Mouse (Mus musculus) ovary, postnatal 10 days (tissue): Measurements from ENCODE around the gene Ccdc74a.

Source experiments
- DNase-seq: peaks from one replicate; pipeline ENCODE4 v3.0.0; 2022; ENCODE audit warnings: low spot score

Ccdc74a gene

DNA sequence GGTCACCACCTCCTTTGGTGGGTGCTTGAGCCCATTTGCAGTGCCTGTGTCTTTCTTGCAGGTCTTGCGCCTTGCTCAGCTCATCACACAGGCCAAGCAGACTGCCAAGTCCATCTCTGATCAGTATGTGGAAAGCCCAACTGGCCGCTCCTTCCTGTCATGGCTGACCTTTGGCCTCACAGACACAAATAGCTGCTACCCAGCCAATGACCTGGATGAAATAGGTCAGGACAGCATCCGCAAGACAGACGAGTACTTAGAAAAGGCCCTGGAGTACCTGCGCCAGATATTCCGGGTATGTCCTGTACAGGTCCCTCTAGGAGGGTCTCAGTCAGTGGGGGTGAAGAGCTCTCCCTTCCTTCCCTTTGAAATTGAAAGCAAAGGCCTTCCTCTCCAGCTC lies 5.0 kb upstream of the Ccdc74a start:
- DNase-seq, result no peak

DNA sequence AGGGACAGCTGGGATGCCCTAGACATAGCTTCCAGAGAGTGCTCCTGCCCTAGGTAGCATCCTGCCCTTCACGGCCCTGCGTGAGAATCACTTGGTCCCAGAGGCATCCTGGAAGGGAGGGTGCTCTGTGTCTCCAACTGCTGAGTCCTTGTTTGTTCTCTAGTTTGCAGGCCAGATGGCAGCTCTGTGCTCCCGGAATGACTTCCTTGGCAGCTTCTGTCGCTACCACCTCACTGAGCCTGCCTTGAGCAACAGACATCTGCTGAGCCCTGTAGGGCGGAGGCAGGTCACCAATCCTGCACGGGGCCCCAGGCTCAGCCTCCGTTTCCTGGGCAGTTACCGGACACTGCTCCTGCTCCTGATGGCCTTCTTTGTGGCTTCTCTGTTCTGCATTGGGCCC lies 4.0 kb upstream of the Ccdc74a start:
- no peak for DNase-seq

DNA sequence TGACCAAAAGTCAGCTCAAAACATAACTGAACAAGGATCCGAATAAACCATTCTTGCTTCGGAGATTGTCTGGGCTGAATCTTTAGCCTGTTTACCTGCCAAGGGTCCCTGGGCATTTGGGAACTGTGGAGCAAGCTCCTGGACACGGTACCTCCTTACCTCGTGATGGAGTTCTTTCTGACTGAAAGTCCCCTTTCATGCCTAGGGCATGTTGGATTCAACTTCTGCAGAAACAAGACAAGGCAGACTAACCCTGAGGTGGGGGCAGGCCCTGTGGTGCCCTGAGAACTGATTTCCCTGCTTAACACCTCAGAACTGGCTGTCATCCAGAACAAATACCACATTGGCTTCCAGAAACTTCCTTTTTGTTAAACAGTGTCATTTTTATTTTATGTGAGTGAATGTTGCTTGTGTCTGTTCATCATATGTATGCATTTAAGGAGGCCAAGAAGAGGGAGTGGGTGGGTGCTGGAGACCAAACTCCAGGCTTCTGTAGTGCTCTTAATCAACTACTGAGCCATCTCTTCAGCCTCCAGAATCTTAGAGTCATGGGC lies 2.8 kb upstream of the Ccdc74a start:
- no peak for DNase-seq

DNA sequence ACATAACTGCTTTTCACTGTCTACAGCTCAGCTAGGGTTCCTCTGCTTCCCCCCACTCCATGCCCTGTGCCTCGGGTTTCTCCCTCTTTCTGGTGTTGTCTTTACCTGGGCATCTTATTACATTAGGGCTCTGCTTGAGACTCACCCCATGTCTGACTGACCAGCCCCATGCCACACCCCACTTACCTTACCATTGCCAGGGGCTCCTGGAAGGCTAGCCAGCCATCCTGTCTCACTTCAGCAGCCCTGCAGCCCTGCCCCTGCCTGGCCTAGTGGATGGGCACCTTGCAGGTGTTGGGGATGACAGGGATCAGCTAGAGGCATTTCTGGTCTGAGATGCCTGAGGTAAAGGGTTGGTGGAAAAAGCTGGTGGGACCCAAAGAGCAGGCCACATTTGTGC lies 886 bp downstream of the Ccdc74a start:
- DNase-seq, result no peak

DNA sequence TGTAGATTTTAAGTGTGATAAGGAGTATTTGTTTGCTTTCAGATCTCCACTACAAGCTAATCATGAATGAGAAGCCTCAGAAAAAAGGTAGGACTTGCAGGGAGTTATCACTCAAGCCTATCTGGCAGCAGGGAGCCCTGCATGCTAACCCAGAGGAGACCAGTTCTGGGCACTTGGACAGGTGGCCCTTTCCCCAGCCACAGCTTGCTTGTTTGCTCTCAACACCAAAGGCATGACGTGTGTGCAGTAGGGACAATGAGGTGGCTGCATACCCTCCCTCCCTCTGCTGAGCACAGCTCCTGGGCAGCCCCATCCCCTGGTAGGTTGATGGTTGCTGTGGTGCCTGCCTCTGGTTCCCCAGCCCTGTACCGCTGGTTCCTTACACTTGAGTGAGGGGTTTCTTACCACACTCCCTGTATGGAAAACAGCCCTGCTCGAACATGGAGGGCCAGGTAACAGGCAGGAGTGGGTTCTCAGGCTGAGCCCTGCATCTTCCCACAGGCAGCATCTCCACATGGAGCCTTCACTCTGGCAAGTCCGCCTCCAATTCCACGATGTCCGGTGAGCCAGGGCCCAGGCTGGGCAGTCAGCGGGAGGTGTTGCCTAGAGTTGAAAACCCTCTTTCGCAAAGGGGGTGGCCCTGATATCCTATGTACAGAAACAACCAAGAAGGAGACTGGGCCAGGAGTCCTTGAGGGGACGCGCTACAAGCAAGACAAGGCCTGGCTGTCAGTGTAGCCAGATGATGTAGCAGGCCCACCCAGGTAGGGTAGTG lies 1.5 kb downstream of the Ccdc74a start:
- DNase-seq, result no peak

DNA sequence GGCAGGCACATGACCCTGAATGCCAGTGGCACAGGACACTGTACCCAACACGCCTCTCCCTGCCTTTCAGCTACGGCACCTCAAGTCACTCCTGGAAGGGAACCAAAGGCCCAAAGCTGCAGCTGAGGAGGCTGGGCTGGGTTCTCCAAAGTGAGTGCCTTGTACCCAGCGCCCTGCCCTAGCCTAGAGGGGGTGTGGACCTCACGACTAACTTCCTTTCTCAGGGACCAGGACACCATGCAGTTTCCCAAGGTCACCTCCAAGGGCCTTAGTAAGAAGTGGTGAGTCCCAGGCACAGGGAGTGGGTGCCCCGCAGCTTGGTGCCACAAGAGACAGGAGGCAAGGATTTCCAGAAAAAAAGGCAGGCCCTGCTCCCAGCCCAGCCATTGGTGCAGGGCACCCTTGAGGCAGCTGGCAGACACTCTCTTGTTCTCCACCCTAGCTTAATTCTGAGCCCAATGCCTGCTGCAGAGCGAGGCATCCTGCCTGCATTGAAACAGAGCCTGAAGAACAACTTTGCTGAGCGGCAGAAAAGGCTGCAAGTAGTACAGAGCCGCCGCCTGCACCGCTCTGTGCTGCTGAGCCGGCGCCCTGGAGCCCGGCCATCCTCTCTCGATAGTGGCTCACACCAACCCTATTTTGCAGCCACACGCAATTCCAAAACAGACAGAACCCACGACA lies 3.8 kb downstream of the Ccdc74a start:
- DNase-seq, result no peak

DNA sequence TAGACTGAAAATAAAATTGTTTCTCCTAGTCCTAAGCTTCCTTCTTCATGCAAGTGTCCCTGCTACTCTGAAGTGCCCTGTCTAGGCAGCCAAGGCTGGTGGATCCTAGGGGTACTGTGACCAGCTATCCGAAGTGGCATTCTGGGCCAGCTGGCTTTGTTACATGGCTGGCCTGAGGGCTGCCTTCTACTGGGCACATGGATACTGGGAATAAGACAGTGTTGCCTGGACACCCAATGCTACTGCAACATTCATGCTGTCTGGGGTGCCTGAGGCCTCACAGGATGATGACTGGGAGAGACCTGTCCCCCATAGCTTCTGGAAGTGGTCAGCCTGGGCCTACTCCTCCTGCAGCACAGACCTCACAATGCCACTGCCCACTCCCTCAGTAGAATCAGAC lies 4.4 kb downstream of the Ccdc74a start:
- DNase-seq, result no peak

DNA sequence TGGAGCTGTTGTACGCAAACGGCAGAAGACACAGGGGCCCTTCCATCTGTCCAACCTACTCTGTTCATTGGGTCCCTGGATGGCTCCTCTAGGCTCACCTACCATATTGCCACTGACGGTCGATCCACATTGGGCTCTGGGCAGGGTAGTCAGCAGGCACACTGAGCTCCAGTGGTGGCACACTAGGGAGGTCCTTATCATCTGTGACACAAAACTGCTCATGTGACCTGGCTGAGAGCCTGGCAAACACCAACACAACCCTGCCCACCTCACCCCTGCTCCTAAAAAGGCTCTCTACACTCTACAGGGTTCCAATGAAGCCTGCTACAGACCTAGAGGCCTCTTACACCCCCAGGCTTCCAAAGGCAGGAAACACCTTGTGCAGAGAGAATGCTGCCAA lies 6.3 kb downstream of the Ccdc74a start:
- no peak for DNase-seq

DNA sequence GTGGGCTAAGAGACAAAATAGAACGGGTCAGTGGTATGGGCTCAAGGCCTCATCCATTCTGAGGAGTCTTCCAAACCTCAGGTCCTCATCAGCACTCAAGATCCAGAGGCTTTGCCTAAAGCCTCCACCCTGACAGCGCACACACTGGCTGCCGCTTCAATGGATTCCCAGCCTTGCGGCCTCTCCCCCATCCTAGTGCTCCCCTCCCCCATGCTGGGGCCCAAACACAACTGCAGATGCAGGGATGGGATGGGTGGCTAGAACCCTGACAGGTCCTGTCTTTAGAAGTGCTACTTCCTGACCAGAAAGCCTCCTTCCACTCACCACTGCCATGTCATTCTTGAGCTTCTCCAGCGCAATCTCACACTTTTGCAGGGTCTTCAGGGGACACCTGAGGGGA lies 7.3 kb downstream of the Ccdc74a start:
- DNase-seq, result no peak

DNA sequence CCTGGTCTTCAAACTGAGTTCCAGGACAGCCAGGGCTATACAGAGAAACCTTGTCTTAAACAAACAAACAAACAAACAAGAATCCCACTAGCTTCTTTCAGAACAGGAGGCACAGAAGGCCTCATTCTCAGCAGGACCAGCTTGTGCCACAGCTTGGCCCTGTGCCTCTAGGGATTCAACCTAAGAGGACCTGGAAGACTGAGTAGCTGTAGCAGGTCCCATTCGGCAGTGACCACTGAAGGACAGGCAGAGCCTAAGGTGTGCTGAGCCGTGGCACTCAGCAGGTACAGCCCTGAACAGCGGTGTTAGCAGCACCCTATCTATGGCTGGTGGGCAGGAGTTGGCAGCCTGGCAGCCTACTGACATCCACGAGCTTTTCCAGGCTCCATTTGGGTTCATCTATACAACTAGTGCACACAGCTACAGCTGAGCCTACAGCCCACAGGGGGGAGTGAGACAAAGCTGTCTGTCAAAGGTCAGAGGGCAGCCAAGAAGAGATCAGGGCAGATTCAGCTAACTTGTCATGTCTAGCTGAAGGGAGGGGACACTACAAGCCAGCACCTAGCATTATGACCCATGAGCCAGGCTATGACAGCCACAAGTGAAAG lies 8.0 kb downstream of the Ccdc74a start:
- DNase-seq, result no peak

DNA sequence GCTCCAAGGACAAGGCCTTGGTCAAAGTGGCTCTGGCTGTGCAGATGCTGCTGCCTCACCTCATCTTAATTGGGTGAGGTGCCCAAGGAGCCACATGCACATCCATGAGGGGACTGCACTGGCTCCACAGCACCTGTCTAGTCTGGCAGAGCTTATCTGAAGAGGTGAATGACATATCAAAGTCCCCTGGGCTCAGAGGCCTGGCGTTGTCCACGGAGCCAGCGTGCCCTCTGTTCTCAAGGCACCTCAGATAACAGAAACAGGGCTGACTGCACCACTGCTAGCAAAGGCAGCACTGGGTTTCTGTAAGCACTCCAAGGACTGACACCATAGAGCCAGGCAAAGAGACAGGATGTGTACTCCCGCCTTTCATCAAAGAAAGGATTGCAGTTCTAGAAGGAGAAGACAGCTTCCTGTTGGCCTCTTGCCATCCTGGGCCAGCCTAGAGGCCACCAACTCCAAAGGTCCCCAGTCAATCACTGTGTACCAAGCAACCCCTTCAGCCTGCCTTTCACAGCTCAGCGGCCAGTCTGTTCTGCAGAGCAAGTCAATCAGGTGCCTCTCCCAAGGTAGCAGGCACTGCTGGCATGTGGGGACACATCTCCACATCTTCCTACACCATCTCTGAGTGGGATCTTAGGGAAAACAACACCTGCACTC lies 10.1 kb downstream of the Ccdc74a start:
- DNase-seq, result no peak

DNA sequence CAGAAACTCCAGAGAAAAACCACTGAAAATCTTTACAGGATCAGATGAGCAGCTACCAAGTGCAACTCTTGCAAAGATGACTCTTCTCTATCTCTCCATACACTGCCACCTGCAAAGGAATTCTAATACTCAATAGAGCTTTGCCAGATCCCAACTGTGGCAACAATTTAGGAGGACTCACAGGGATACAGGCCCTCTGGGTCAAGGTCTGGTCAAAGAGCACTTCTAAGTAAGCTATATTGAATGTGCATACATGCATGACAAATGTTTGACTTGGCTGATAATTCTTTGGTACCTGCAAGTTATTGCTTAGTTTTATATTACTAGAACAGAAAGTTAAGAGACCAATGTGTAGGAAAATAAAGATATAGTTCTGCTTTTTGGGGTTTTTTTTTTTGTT lies 19.3 kb downstream of the Ccdc74a start:
- no peak for DNase-seq

DNA sequence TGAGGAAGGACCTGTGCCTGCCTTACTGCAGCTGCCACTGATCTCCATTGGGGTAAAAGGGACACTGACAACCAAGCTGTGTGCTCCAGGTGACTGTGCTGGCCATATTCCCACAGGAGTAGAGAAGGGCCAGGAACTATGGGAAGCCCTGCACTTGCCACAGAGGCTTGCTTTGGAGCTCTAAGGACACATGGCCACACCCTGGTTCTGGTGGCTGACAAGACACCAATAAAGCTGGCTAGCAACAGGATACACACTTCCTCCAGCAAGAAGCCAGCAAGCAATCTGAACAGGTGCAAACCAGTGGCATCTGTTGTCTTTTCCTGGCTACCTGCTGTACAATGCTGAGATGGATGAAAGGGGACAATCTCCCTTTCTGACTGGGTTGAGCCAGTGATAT lies 23.6 kb downstream of the Ccdc74a start:
- no peak for DNase-seq

DNA sequence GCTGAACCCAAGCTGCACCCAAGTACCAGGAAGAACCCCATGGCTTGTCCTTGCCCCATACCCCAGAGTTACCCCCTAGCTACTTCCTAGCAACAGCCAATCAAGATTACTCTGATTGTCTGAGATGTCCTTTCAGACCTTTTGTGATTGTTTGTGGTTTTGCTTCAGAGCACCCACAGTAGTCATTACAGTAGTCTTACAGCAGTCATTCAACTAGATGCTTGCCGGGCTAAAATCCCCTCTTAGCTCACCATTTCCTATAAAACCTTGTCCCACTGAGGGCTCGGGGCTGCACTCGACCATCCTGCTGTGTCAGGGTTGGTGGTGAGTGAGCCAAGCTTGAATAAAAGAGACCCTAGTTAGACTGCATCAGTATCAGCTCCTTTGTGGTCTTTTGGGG lies 48.6 kb downstream of the Ccdc74a start:
- DNase-seq, result no peak
